Mouse (Mus musculus) limb, embryonic 14.5 days (tissue): ENCODE measurements at regions not wholly inside any gene's neighbourhood (a gene's known extent, or its start where the extent isn't known, plus 50 kb on each side); places are given as distances from the start of the nearest gene placed in this dataset.
A peak's percentile ranks its signal among the peaks of the same experiment; 100 is the strongest.

Experiments used
- ATAC-seq: fragments of 200-750 bp; cut with Nextera tagmentation; 2 replicates; pipeline ENCODE4 v1.8.0; 2017; ENCODE audit warnings: low read depth, moderate number of reproducible peaks, moderate TSS enrichment; ENCODE audit not compliant: low FRiP score
- DNase-seq: peaks from one replicate; pipeline ENCODE4 v3.0.0-alpha.2; 2015; ENCODE audit warnings: low spot score
- H3K27ac ChIP-seq: fragments of 300-500 bp; sonication (generic); replicated peaks from 2 replicates; pipeline ENCODE4 v1.5.1; 2014; ENCODE audit warnings: low read depth, mild to moderate bottlenecking, low read length, moderate library complexity, mixed read lengths
- H3K27me3 ChIP-seq: fragments of 300-500 bp; sonication (generic); 2 replicates; pipeline ENCODE4 v1.6.1; 2014; ENCODE audit warnings: low read length, mixed read lengths; ENCODE audit not compliant: control insufficient read depth, insufficient read depth
- H3K36me3 ChIP-seq: fragments of 300-500 bp; sonication (generic); 2 replicates; pipeline ENCODE4 v1.6.1; 2014; ENCODE audit warnings: mild to moderate bottlenecking, low read length, moderate library complexity, mixed read lengths; ENCODE audit not compliant: control insufficient read depth, insufficient read depth
- H3K4me1 ChIP-seq: fragments of 300-500 bp; sonication (generic); 2 replicates; pipeline ENCODE4 v1.6.1; 2014; ENCODE audit warnings: antibody characterized with exemption, low read length, mixed read lengths; ENCODE audit not compliant: control insufficient read depth, insufficient read depth
- H3K4me2 ChIP-seq: fragments of 300-500 bp; sonication (generic); replicated peaks from 2 replicates; pipeline ENCODE4 v1.6.1; 2014; ENCODE audit warnings: low read depth, mild to moderate bottlenecking, low read length, moderate library complexity; ENCODE audit not compliant: severe bottlenecking
- H3K4me3 ChIP-seq: fragments of 300-500 bp; sonication (generic); replicated peaks from 2 replicates; pipeline ENCODE4 v1.5.1; 2014; ENCODE audit warnings: low read length
- H3K9ac ChIP-seq: fragments of 300-500 bp; sonication (generic); 2 replicates; pipeline ENCODE4 v1.6.1; 2014; ENCODE audit warnings: mild to moderate bottlenecking, low read depth, low read length, moderate library complexity; ENCODE audit not compliant: severe bottlenecking
- H3K9me3 ChIP-seq: fragments of 300-500 bp; sonication (generic); 2 replicates; pipeline ENCODE4 v1.6.1; 2016; ENCODE audit warnings: low read length; ENCODE audit not compliant: control insufficient read depth
- POLR2A ChIP-seq: fragments of 200-500 bp; IDR thresholded peaks from 2 replicates; pipeline ENCODE4 v1.8.0; 2012; ENCODE audit warnings: inconsistent platforms, mild to moderate bottlenecking, moderate library complexity, borderline replicate concordance; ENCODE audit not compliant: insufficient read depth, insufficient read length; ENCODE audit errors: extremely low read depth
- WGBS: fragments of 180-500 bp; shearing (Covaris S2); extraction: QIAGEN DNeasy Blood & Tissue Kit; methylation state at CpG from one replicate; pipeline ENCODE4 v1.1.7; 2014; 5-methylcytosine and 5-hydroxymethylcytosine counted together

GRCm38 (mm10) chr5:46992557-46992956 is 990.4 kb upstream of the Slit2 start:
- ATAC-seq (no peak), DNase-seq (no peak)
- Histone ChIP-seq H3K36me3 (no peaks in the 10 kb centered on the region), H3K4me3 (no peak overlapping the region), H3K9ac (no peak overlapping the region), H3K27ac (no peak overlapping the region), H3K27me3 (no peaks in the 10 kb centered on the region), H3K4me1 (no peaks in the 10 kb centered on the region), H3K4me2 (no peak overlapping the region), H3K9me3 (no peaks in the 10 kb centered on the region)
- 64% methylated on average over 4 of the region's 4 CpGs for WGBS
- TF ChIP-seq POLR2A: no peak

GRCm38 (mm10) chr5:46986519-46986918 is 996.4 kb upstream of the Slit2 start:
- no peak overlapping the region for H3K4me3 ChIP-seq
- H3K27ac ChIP-seq: no peak overlapping the region
- ATAC-seq (no peak), DNase-seq (no peak)
- no peak overlapping the region for H3K4me2 ChIP-seq
- 70% methylated on average over 2 of the region's 2 CpGs for WGBS
- no peaks in the 10 kb centered on the region for H3K9me3 ChIP-seq
- no peak for TF ChIP-seq POLR2A
- H3K9ac ChIP-seq: no peak overlapping the region
- H3K27me3 ChIP-seq: no peaks in the 10 kb centered on the region
- H3K36me3 ChIP-seq: no peaks in the 10 kb centered on the region
- H3K4me1 ChIP-seq: no peaks in the 10 kb centered on the region

- no peaks in the 10 kb centered on the region for H3K4me1 ChIP-seq
- ATAC-seq: no peak
- DNase-seq: peak; percentile 49
- H3K4me3 ChIP-seq: no peak overlapping the region
- no peak overlapping the region for H3K27ac ChIP-seq
- no peak for TF ChIP-seq POLR2A
- H3K9ac ChIP-seq: no peak overlapping the region
- 76% methylated on average over 2 of the region's 2 CpGs for WGBS
- no peaks in the 10 kb centered on the region for H3K27me3 ChIP-seq
- H3K36me3 ChIP-seq: no peaks in the 10 kb centered on the region
- H3K9me3 ChIP-seq: no peaks in the 10 kb centered on the region
- H3K4me2 ChIP-seq: no peak overlapping the region
Observed at GRCm38 (mm10) chr5:46980326-46980725, 1002.6 kb upstream of the Slit2 start.

GRCm38 (mm10) chr5:46968870-46969436 is 1014.0 kb upstream of the Slit2 start:
- H3K4me3 ChIP-seq: no peak overlapping the region
- 91% methylated on average over 5 of the region's 5 CpGs for WGBS
- DNase-seq: no peak
- no peak for TF ChIP-seq POLR2A
- no peaks in the 10 kb centered on the region for H3K9me3 ChIP-seq
- no peak for ATAC-seq
- H3K36me3 ChIP-seq: no peaks in the 10 kb centered on the region
- H3K27ac ChIP-seq: no peak overlapping the region
- H3K9ac ChIP-seq: no peak overlapping the region
- no peak overlapping the region for H3K4me2 ChIP-seq
- H3K27me3 ChIP-seq: no peaks in the 10 kb centered on the region
- no peaks in the 10 kb centered on the region for H3K4me1 ChIP-seq

GRCm38 (mm10) chr5:46960749-46961148 is 1022.2 kb upstream of the Slit2 start:
- 82% methylated on average over 2 of the region's 2 CpGs for WGBS
- DNase-seq (no peak), ATAC-seq (no peak)
- Histone ChIP-seq H3K9me3 (no peaks in the 10 kb centered on the region), H3K4me1 (no peaks in the 10 kb centered on the region), H3K4me3 (no peak overlapping the region), H3K36me3 (no peaks in the 10 kb centered on the region), H3K9ac (no peak overlapping the region), H3K27ac (no peak overlapping the region), H3K27me3 (no peaks in the 10 kb centered on the region), H3K4me2 (no peak overlapping the region)
- TF ChIP-seq POLR2A: no peak

GRCm38 (mm10) chr5:46926324-46926723 is 1056.6 kb upstream of the Slit2 start:
- no peaks in the 10 kb centered on the region for H3K27me3 ChIP-seq
- no peak overlapping the region for H3K4me3 ChIP-seq
- ATAC-seq (no peak), DNase-seq (no peak)
- H3K9me3 ChIP-seq: no peaks in the 10 kb centered on the region
- no peak overlapping the region for H3K27ac ChIP-seq
- H3K4me2 ChIP-seq: no peak overlapping the region
- no peak for TF ChIP-seq POLR2A
- 83% methylated on average over 7 of the region's 7 CpGs for WGBS
- H3K9ac ChIP-seq: no peak overlapping the region
- H3K4me1 ChIP-seq: no peaks in the 10 kb centered on the region
- H3K36me3 ChIP-seq: no peaks in the 10 kb centered on the region
